Mouse (Mus musculus) spleen, adult 12 weeks (tissue): ENCODE results near the gene Psmc1.
A peak's percentile ranks its signal among the peaks of the same experiment; 100 is the strongest.

Source experiments
- DNase-seq: peaks from one replicate; pipeline ENCODE4 v3.0.0; 2022; ENCODE audit warnings: low spot score

Gene Psmc1

GRCm38 (mm10) chr12:100109986-100110696 lies at the start of gene Psmc1:
Gene Psmc1, plus strand, starts transcription at chr12:100110154.
- peak; percentile 79 for DNase-seq

GRCm38 (mm10) chr12:100061071-100061470 lies 48.9 kb upstream of the Psmc1 start:
- DNase-seq = no peak

- no peak for DNase-seq
Measured at GRCm38 (mm10) chr12:100061826-100062225, 48.1 kb upstream of the Psmc1 start.

GRCm38 (mm10) chr12:100062584-100062983 lies 47.4 kb upstream of the Psmc1 start:
- no peak for DNase-seq

GRCm38 (mm10) chr12:100065109-100065508 lies 44.8 kb upstream of the Psmc1 start:
- DNase-seq = no peak

GRCm38 (mm10) chr12:100067477-100067876 lies 42.5 kb upstream of the Psmc1 start:
- no peak for DNase-seq

- DNase-seq = no peak
Measured at GRCm38 (mm10) chr12:100073201-100073672, 36.7 kb upstream of the Psmc1 start.

- no peak for DNase-seq
Measured at GRCm38 (mm10) chr12:100075715-100076114, 34.2 kb upstream of the Psmc1 start.

GRCm38 (mm10) chr12:100079636-100080286 lies 30.2 kb upstream of the Psmc1 start:
- DNase-seq = no peak

- no peak for DNase-seq
Measured at GRCm38 (mm10) chr12:100088026-100088425, 21.9 kb upstream of the Psmc1 start.

- DNase-seq = no peak
Measured at GRCm38 (mm10) chr12:100089265-100089664, 20.7 kb upstream of the Psmc1 start.

GRCm38 (mm10) chr12:100090750-100091149 lies 19.2 kb upstream of the Psmc1 start:
- no peak for DNase-seq

- no peak for DNase-seq
Measured at GRCm38 (mm10) chr12:100093046-100093445, 16.9 kb upstream of the Psmc1 start.

- no peak for DNase-seq
Measured at GRCm38 (mm10) chr12:100099971-100100706, 9.8 kb upstream of the Psmc1 start.

- no peak for DNase-seq
Measured at GRCm38 (mm10) chr12:100100707-100101030, 9.3 kb upstream of the Psmc1 start.

GRCm38 (mm10) chr12:100101651-100102050 lies 8.3 kb upstream of the Psmc1 start:
- no peak for DNase-seq

GRCm38 (mm10) chr12:100104530-100104929 lies 5.4 kb upstream of the Psmc1 start:
- no peak for DNase-seq

GRCm38 (mm10) chr12:100106275-100106895 lies 3.6 kb upstream of the Psmc1 start:
- peak; percentile 41 for DNase-seq

- no peak for DNase-seq
Measured at GRCm38 (mm10) chr12:100107436-100107835, 2.5 kb upstream of the Psmc1 start.

- no peak for DNase-seq
Measured at GRCm38 (mm10) chr12:100115982-100116381, 6.0 kb downstream of the Psmc1 start.

GRCm38 (mm10) chr12:100122921-100123381 lies 13.0 kb downstream of the Psmc1 start:
- no peak for DNase-seq

- DNase-seq = no peak
Measured at GRCm38 (mm10) chr12:100123476-100123875, 13.5 kb downstream of the Psmc1 start.
